Mouse (Mus musculus): ENCODE data around the gene Dnah17. TPM values are rescaled to one million over a fixed set of nuclear protein-coding genes. Genes with fewer than 3 reads are reported as not detected.

Dnah17 gene
- polyA plus RNA-seq, 1 experiment from 2014 or later = 0.40 TPM

- Histone ChIP-seq H3K9me3 (replicated peaks; ENCODE audit: control insufficient read depth, low read length) (no peaks in the 10 kb centered on the region), H3K9ac (ENCODE audit: low read depth, low read length) (no peak overlapping the region), H3K27ac (ENCODE audit: low read length) (no peak overlapping the region), H3K27me3 (ENCODE audit: control insufficient read depth, insufficient read depth, low read depth, low read length) (no peaks in the 10 kb centered on the region), H3K36me3 (ENCODE audit: control insufficient read depth, insufficient read depth) (no peaks in the 10 kb centered on the region), H3K4me1 (ENCODE audit: control insufficient read depth, low read depth, low read length) (no peaks in the 10 kb centered on the region), H3K4me2 (ENCODE audit: low read depth, low read length) (no peak overlapping the region), H3K4me3 (ENCODE audit: low read depth, low read length) (no peak overlapping the region)
- 44% methylated on average over 9 of the region's 9 CpGs for WGBS (ENCODE audit: insufficient replicate concordance)
- ATAC-seq (ENCODE audit: low read depth) = no peak
Observed at GRCm38 (mm10) chr11:118035068-118035467, 95.4 kb downstream of the Dnah17 start.

DNA sequence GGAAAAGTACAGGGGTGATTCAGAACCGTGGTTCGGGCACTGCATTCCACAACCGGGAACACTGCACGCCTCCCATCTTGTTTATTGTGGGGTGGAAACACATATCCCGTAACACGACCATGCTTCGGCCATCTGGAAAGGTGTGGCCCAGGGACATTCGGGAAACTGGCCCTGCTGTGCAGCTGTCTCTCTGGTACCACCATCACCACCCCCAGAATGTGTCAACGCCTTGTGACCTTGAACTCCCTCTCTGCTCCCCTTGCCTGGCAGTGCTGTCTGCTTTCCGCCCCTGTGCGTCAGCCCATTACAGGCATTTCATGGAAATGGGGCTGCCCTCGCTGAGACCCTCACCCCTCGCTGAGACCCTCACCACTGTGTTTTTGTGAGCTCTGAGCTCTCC lies 96.0 kb downstream of the Dnah17 start:
- Histone ChIP-seq H3K4me1 (ENCODE audit: control insufficient read depth, low read depth, low read length) (no peaks in the 10 kb centered on the region), H3K4me2 (ENCODE audit: low read depth, low read length) (no peak overlapping the region), H3K36me3 (ENCODE audit: control insufficient read depth, insufficient read depth) (no peaks in the 10 kb centered on the region), H3K9me3 (replicated peaks; ENCODE audit: control insufficient read depth, low read length) (no peaks in the 10 kb centered on the region), H3K27me3 (ENCODE audit: control insufficient read depth, insufficient read depth, low read depth, low read length) (no peaks in the 10 kb centered on the region), H3K27ac (ENCODE audit: low read length) (no peak overlapping the region), H3K9ac (ENCODE audit: low read depth, low read length) (no peak overlapping the region), H3K4me3 (ENCODE audit: low read depth, low read length) (no peak overlapping the region)
- WGBS (ENCODE audit: insufficient replicate concordance) = 72% methylated on average over 13 of the region's 13 CpGs
- no peak for ATAC-seq (ENCODE audit: low read depth)

DNA sequence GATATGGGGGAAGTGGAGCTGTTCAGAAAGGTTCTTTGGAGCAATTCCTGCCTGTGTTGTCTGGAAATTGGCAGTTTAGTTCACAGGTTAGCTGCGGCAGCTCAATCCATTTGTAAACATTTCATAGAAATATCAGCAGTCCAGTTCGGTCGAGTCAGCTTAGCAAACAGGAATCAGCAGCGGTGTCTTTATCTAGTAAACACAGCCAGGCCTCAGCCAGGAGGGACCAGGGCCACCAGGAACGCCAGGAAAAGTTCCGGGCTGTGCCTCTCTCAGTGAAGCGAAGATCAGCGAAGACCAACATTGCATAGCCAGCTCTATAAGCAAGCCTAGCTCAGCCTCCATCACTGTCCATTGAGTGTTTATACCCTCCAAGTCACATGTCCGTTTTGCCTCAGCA lies 99.3 kb downstream of the Dnah17 start:
- Histone ChIP-seq H3K36me3 (ENCODE audit: control insufficient read depth, insufficient read depth) (no peaks in the 10 kb centered on the region), H3K4me3 (ENCODE audit: low read depth, low read length) (no peak overlapping the region), H3K9ac (ENCODE audit: low read depth, low read length) (no peak overlapping the region), H3K4me2 (ENCODE audit: low read depth, low read length) (no peak overlapping the region), H3K9me3 (replicated peaks; ENCODE audit: control insufficient read depth, low read length) (no peaks in the 10 kb centered on the region), H3K27me3 (ENCODE audit: control insufficient read depth, insufficient read depth, low read depth, low read length) (no peaks in the 10 kb centered on the region), H3K27ac (ENCODE audit: low read length) (no peak overlapping the region), H3K4me1 (ENCODE audit: control insufficient read depth, low read depth, low read length) (no peaks in the 10 kb centered on the region)
- ATAC-seq (ENCODE audit: low read depth) = no peak
- 75% methylated on average over 9 of the region's 9 CpGs for WGBS (ENCODE audit: insufficient replicate concordance)

DNA sequence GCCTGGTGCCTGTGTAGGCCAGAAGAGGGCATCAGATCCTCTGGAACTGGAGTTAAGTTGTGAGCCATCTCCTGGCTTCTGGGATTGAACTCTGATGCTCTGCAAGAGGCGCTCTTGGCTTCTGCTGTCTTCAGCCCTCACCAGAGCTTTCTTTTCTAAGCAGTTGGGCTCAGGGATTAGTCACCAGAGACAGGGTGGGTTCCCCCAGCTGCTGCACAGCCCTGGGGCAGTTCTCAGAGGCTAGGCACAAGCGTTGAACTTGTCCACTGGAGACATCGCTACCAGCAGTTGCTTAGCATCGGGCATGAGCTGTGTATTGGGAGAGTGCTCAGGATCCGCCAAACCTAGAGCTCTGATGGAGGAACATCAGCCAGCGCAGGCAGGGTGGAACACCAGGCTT lies 101.3 kb downstream of the Dnah17 start:
- 79% methylated on average over 6 of the region's 6 CpGs for WGBS (ENCODE audit: insufficient replicate concordance)
- no peak overlapping the region for H3K4me3 ChIP-seq (ENCODE audit: low read depth, low read length)
- no peak overlapping the region for H3K27ac ChIP-seq (ENCODE audit: low read length)
- no peak for ATAC-seq (ENCODE audit: low read depth)
- no peak overlapping the region for H3K9ac ChIP-seq (ENCODE audit: low read depth, low read length)
- H3K4me1 ChIP-seq (ENCODE audit: control insufficient read depth, low read depth, low read length) = no peaks in the 10 kb centered on the region
- no peaks in the 10 kb centered on the region for H3K27me3 ChIP-seq (ENCODE audit: control insufficient read depth, insufficient read depth, low read depth, low read length)
- no peaks in the 10 kb centered on the region; the same call in 1 of the 2 replicates for H3K36me3 ChIP-seq (ENCODE audit: control insufficient read depth, insufficient read depth)
- H3K4me2 ChIP-seq (ENCODE audit: low read depth, low read length) = no peak overlapping the region
- H3K9me3 ChIP-seq (replicated peaks; ENCODE audit: control insufficient read depth, low read length) = no peaks in the 10 kb centered on the region

DNA sequence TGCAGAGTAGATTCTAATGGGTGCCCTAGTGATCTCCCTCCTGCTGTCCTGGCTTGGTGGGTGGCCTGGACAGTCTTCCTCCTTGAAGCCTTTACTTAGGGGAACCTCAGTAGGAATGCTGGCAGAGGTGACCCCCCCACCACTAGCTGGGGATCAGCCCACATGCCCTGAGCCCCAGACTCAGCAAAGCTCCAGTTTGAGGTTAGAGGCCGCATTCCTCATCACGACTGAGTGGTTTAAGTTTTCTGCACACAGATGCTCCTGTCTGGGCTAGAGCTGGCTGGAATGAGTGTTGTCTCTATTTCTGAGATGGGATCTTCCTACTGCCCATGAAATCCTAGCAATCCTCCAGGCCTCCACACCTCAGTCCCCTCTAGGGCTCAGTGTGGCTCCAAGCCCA lies 106.3 kb downstream of the Dnah17 start:
- H3K4me2 ChIP-seq (ENCODE audit: low read depth, low read length) = no peak overlapping the region
- H3K27me3 ChIP-seq (ENCODE audit: control insufficient read depth, insufficient read depth, low read depth, low read length) = no peaks in the 10 kb centered on the region
- no peaks in the 10 kb centered on the region for H3K4me1 ChIP-seq (ENCODE audit: control insufficient read depth, low read depth, low read length)
- H3K36me3 ChIP-seq (ENCODE audit: control insufficient read depth, insufficient read depth) = peaks cover 18% of the 10 kb centered on the region
- H3K9ac ChIP-seq (ENCODE audit: low read depth, low read length) = no peak overlapping the region
- H3K9me3 ChIP-seq (replicated peaks; ENCODE audit: control insufficient read depth, low read length) = no peaks in the 10 kb centered on the region
- H3K27ac ChIP-seq (ENCODE audit: low read length) = no peak overlapping the region
- H3K4me3 ChIP-seq (ENCODE audit: low read depth, low read length) = no peak overlapping the region
- no peak for ATAC-seq (ENCODE audit: low read depth)
- 81% methylated on average over 2 of the region's 2 CpGs for WGBS (ENCODE audit: insufficient replicate concordance)

GRCm38 (mm10) chr11:118023475-118023874 lies 107.0 kb downstream of the Dnah17 start:
- H3K9ac ChIP-seq (ENCODE audit: low read depth, low read length) = no peak overlapping the region
- no peak overlapping the region for H3K4me3 ChIP-seq (ENCODE audit: low read depth, low read length)
- H3K27ac ChIP-seq (ENCODE audit: low read length) = no peak overlapping the region
- ATAC-seq (ENCODE audit: low read depth) = no peak
- H3K36me3 ChIP-seq (ENCODE audit: control insufficient read depth, insufficient read depth) = peaks cover 18% of the 10 kb centered on the region
- no peak overlapping the region for H3K4me2 ChIP-seq (ENCODE audit: low read depth, low read length)
- WGBS (ENCODE audit: insufficient replicate concordance) = 84% methylated on average over 7 of the region's 7 CpGs
- H3K4me1 ChIP-seq (ENCODE audit: control insufficient read depth, low read depth, low read length) = no peaks in the 10 kb centered on the region
- no peaks in the 10 kb centered on the region for H3K27me3 ChIP-seq (ENCODE audit: control insufficient read depth, insufficient read depth, low read depth, low read length)
- no peaks in the 10 kb centered on the region for H3K9me3 ChIP-seq (replicated peaks; ENCODE audit: control insufficient read depth, low read length)

- H3K36me3 ChIP-seq (ENCODE audit: control insufficient read depth, insufficient read depth) = peaks cover 27% of the 10 kb centered on the region
- ATAC-seq (ENCODE audit: low read depth) = no peak
Observed at GRCm38 (mm10) chr11:118021806-118022205, 108.6 kb downstream of the Dnah17 start.

GRCm38 (mm10) chr11:118018328-118018727 lies 112.1 kb downstream of the Dnah17 start:
- peaks cover 7% of the 10 kb centered on the region for H3K4me1 ChIP-seq (ENCODE audit: control insufficient read depth, low read depth, low read length)
- H3K27ac ChIP-seq (ENCODE audit: low read length) = no peak overlapping the region
- WGBS (ENCODE audit: insufficient replicate concordance) = 92% methylated on average over 4 of the region's 4 CpGs
- no peak overlapping the region for H3K4me3 ChIP-seq (ENCODE audit: low read depth, low read length)
- peaks cover 26% of the 10 kb centered on the region for H3K36me3 ChIP-seq (ENCODE audit: control insufficient read depth, insufficient read depth)
- ATAC-seq (ENCODE audit: low read depth) = no peak
- H3K9me3 ChIP-seq (replicated peaks; ENCODE audit: control insufficient read depth, low read length) = no peaks in the 10 kb centered on the region
- no peaks in the 10 kb centered on the region for H3K27me3 ChIP-seq (ENCODE audit: control insufficient read depth, insufficient read depth, low read depth, low read length)
- H3K9ac ChIP-seq (ENCODE audit: low read depth, low read length) = no peak overlapping the region
- no peak overlapping the region for H3K4me2 ChIP-seq (ENCODE audit: low read depth, low read length)

More at GRCm38 (mm10) chr11:118021806-118022205, 108.6 kb downstream of the Dnah17 start:
- Histone ChIP-seq H3K4me3 (ENCODE audit: low read depth, low read length) (no peak overlapping the region), H3K27me3 (ENCODE audit: control insufficient read depth, insufficient read depth, low read depth, low read length) (no peaks in the 10 kb centered on the region), H3K4me1 (ENCODE audit: control insufficient read depth, low read depth, low read length) (no peaks in the 10 kb centered on the region), H3K9ac (ENCODE audit: low read depth, low read length) (no peak overlapping the region), H3K4me2 (ENCODE audit: low read depth, low read length) (no peak overlapping the region), H3K9me3 (replicated peaks; ENCODE audit: control insufficient read depth, low read length) (no peaks in the 10 kb centered on the region), H3K27ac (ENCODE audit: low read length) (no peak overlapping the region)
- 40% methylated on average over 1 of the region's 1 CpGs for WGBS (ENCODE audit: insufficient replicate concordance)

GRCm38 (mm10) chr11:118015381-118016145 lies 114.9 kb downstream of the Dnah17 start:
- Histone ChIP-seq H3K36me3 (ENCODE audit: control insufficient read depth, insufficient read depth) (peaks cover 21% of the 10 kb centered on the region), H3K4me2 (ENCODE audit: low read depth, low read length) (no peak overlapping the region), H3K4me1 (ENCODE audit: control insufficient read depth, low read depth, low read length) (peaks cover 7% of the 10 kb centered on the region), H3K27me3 (ENCODE audit: control insufficient read depth, insufficient read depth, low read depth, low read length) (no peaks in the 10 kb centered on the region), H3K9ac (ENCODE audit: low read depth, low read length) (no peak overlapping the region), H3K27ac (ENCODE audit: low read length) (no peak overlapping the region), H3K9me3 (replicated peaks; ENCODE audit: control insufficient read depth, low read length) (no peaks in the 10 kb centered on the region), H3K4me3 (ENCODE audit: low read depth, low read length) (no peak overlapping the region)
- ATAC-seq (ENCODE audit: low read depth) = no peak
- WGBS (ENCODE audit: insufficient replicate concordance) = 60% methylated on average over 8 of the region's 8 CpGs

All from liver, embryonic 16.5 days (tissue).